Mouse (Mus musculus): ENCODE data around the gene Hist2h2aa1. TPM values are rescaled to one million over a fixed set of nuclear protein-coding genes. Genes with fewer than 3 reads are reported as not detected.
"Not testable (repeated sequence)": the region's sequence is repeated elsewhere in the genome, so short reads cannot be mapped to it uniquely, and the experiment has no call there.

Gene Hist2h2aa1
- polyA plus RNA-seq, 1 experiment from 2014 or later = 27.1 TPM

- no peak overlapping the region for H3K4me3 ChIP-seq
- H3K36me3 ChIP-seq = no peaks in the 10 kb centered on the region
- H3K27ac ChIP-seq (replicated peaks) = no peak overlapping the region
- H3K4me1 ChIP-seq = 0 out of 2 replicates have a peak, but pooled peaks cover under 1% of the 10 kb centered on the region
- H3K9ac ChIP-seq (replicated peaks) = no peak overlapping the region
- no peaks in the 10 kb centered on the region for H3K9me3 ChIP-seq
- 63% methylated on average over 2 of the region's 2 CpGs for WGBS
- H3K4me2 ChIP-seq (replicated peaks) = no peak overlapping the region
- ATAC-seq (ENCODE audit: low FRiP score, low read depth) = no peak
- H3K27me3 ChIP-seq = no peaks in the 10 kb centered on the region
These were observed 13.6 kb upstream of the Hist2h2aa1 start for GRCm38 (mm10) chr3:96231758-96232120.

DNA sequence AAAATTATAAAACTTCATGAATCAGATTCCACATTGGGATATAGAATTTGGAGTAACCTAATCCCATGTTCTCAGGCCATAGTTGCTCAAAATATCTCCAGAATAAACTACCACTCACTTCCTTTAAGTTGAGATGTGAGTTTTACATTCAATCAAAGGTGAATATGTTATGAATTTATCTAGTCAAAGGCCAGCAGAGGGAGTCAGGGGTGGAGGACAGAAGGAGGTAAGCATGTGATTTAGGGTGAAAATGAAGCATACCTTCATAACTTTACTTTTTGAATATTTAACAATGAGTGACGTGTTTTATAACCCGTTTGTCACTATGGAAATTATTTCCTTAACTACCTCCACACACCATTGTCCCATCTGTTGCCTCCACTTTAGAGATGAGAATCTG lies 10.4 kb upstream of the Hist2h2aa1 start:
- H3K27ac ChIP-seq (replicated peaks) = no peak overlapping the region
- H3K4me3 ChIP-seq = no peak overlapping the region
- no peaks in the 10 kb centered on the region for H3K36me3 ChIP-seq
- WGBS = 98% methylated on average over 2 of the region's 2 CpGs
- no peak overlapping the region for H3K9ac ChIP-seq (replicated peaks)
- no peaks in the 10 kb centered on the region for H3K9me3 ChIP-seq
- H3K27me3 ChIP-seq = no peaks in the 10 kb centered on the region
- H3K4me1 ChIP-seq = peaks cover 16% of the 10 kb centered on the region; the same call in 1 of the 2 replicates
- ATAC-seq (ENCODE audit: low FRiP score, low read depth) = no peak
- no peak overlapping the region for H3K4me2 ChIP-seq (replicated peaks)

GRCm38 (mm10) chr3:96235836-96236235 lies 9.5 kb upstream of the Hist2h2aa1 start:
- ATAC-seq (ENCODE audit: low FRiP score, low read depth) = no peak
- no peaks in the 10 kb centered on the region for H3K9me3 ChIP-seq
- H3K4me1 ChIP-seq = peaks cover 18% of the 10 kb centered on the region
- H3K4me3 ChIP-seq = no peak overlapping the region
- H3K27ac ChIP-seq (replicated peaks) = no peak overlapping the region
- WGBS = 65% methylated on average over 3 of the region's 3 CpGs
- H3K9ac ChIP-seq (replicated peaks) = no peak overlapping the region
- H3K36me3 ChIP-seq = no peaks in the 10 kb centered on the region
- no peak overlapping the region for H3K4me2 ChIP-seq (replicated peaks)
- H3K27me3 ChIP-seq = no peaks in the 10 kb centered on the region

DNA sequence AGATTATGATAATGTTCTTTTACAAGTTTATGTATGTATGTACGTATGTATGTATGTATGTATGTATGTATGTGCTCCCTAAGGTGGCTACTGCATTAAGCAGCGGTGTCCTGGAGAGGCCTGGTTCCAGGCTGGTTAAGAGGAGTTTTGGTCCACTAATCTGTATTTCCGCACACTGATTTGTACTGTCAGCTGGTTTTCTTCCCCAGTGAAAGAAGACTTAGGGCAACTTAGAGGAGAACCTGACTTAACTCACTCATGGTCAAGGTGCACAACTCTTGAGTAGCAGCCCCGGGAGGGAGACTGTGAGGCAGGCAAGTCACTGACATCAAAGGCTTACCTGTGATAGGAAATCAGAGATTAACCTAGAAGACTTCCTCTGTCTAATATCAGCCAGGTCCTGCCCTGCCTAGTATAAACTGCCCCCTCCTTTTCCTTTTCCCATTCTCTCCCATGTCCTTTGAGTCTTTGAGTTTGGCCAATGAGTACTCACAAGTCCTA lies 8.4 kb upstream of the Hist2h2aa1 start:
- Histone ChIP-seq H3K27me3 (no peaks in the 10 kb centered on the region), H3K4me2 (replicated peaks) (peak overlapping the region; percentile 57), H3K27ac (replicated peaks) (peak overlapping the region; percentile 72; the same call in 1 of the 2 replicates), H3K9ac (replicated peaks) (peak overlapping the region; percentile 60; the same call in 1 of the 2 replicates), H3K4me3 (peak overlapping the region; percentile 47), H3K36me3 (no peaks in the 10 kb centered on the region), H3K9me3 (no peaks in the 10 kb centered on the region), H3K4me1 (peaks cover 19% of the 10 kb centered on the region)
- 87% methylated on average over 4 of the region's 4 CpGs for WGBS
- no peak for ATAC-seq (ENCODE audit: low FRiP score, low read depth)

- H3K27ac ChIP-seq (replicated peaks) = peak overlapping the region; percentile 72
- WGBS = 30% methylated on average over 7 of the region's 7 CpGs
These were observed 7.9 kb upstream of the Hist2h2aa1 start for GRCm38 (mm10) chr3:96237335-96237903.

DNA sequence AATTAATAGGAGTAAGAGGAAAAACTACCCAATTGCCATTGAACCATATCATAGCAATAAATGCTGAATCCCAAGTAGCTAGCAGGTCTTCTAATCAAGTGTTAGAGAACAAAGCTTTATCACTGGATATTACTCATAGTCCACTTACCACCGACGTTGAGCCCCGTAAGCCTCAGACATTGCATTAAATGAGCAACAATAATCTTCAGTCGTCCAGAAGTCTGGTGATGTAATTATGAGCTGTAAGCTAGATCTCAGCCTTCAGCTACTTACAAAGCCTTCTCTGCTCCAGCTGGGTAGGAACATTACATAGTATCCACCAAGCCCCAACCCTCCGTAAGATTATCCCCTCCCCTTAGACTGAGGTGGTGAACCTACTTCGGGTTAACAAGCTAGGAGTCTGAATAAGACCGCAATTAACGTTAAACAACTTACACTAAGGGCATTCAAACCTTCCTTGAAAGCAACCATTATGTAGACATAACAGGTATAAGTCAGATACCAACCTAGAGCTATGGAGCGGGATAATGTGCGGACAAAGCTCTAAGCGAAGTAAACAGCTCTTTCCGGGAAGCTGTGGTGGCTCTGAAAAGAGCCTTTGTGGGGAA lies 7.3 kb upstream of the Hist2h2aa1 start:
- H3K4me2 ChIP-seq (replicated peaks) = peak overlapping the region; percentile 57
- no peaks in the 10 kb centered on the region for H3K9me3 ChIP-seq
- WGBS = under 1% methylated on average over 12 of the region's 12 CpGs
- no peaks in the 10 kb centered on the region for H3K36me3 ChIP-seq
- peak overlapping the region; percentile 72 for H3K27ac ChIP-seq (replicated peaks)
- ATAC-seq (ENCODE audit: low FRiP score, low read depth) = no peak
- H3K4me3 ChIP-seq = peak overlapping the region; percentile 47
- no peaks in the 10 kb centered on the region for H3K27me3 ChIP-seq
- peak overlapping the region; percentile 60 for H3K9ac ChIP-seq (replicated peaks)
- H3K4me1 ChIP-seq = peaks cover 19% of the 10 kb centered on the region

More at GRCm38 (mm10) chr3:96237335-96237903, 7.9 kb upstream of the Hist2h2aa1 start:
- no peak for ATAC-seq (ENCODE audit: low FRiP score, low read depth)
- peak overlapping the region; percentile 47 for H3K4me3 ChIP-seq
- H3K9me3 ChIP-seq = no peaks in the 10 kb centered on the region
- no peaks in the 10 kb centered on the region for H3K36me3 ChIP-seq
- no peaks in the 10 kb centered on the region for H3K27me3 ChIP-seq
- peak overlapping the region; percentile 57 for H3K4me2 ChIP-seq (replicated peaks)
- peak overlapping the region; percentile 60 for H3K9ac ChIP-seq (replicated peaks)
- peaks cover 19% of the 10 kb centered on the region for H3K4me1 ChIP-seq

DNA sequence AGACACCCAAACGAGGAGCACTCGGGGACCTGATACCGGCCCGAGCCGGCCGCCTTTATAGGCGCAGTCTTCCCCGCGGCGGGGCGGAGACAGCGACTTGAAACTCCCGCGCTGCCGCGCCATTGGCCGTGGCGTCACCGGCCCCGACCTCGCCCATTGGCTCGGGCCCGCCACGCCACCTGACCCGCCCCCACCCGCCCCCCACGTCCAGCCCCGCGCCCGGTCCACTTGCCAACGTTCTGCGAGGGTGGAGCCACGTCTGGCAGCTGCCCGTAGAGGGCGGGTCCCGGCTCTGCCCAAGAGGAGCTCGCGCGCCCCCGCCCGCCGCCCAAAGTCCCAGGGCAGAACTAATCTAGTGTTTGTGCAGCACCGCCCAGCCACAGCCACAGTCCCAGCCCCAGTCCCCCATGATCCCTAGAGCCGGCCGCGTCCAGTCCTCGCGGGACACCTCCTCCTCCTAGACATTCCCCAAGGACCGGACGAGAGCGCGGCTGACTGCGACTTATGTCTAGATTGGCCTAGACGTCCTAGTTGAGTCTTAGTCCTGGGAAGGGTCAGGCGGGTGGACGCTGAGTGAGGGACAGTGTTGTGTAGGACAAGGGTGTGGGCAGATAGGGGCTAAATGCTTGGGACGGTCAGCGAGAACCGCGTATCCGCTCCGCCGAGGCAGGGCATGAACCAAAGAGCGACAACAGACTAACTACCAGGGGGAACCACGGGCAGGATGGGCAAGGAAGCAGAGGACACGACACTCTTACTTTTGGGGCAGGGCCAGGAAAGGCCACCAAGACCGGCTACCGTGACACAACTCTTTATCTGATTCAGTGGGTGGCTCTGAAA lies 6.1 kb upstream of the Hist2h2aa1 start, which contains the start of gene Hist2h3c2:
Gene Hist2h3c2 (minus strand): TSS at position 174 of the 840 bp plus-strand sequence.
- WGBS = under 1% methylated on average over 11 of the region's 68 CpGs
- ATAC-seq (ENCODE audit: low FRiP score, low read depth) = peak; percentile 95
- peak within 1 kb of the TSS; percentile 57 for H3K4me2 ChIP-seq (replicated peaks)
- H3K9ac ChIP-seq (replicated peaks) = peak within 1 kb of the TSS; percentile 60
- H3K4me3 ChIP-seq = peak within 1 kb of the TSS; percentile 47
- H3K36me3 ChIP-seq, H3K9me3 ChIP-seq, H3K27me3 ChIP-seq: not testable (repeated sequence)
- H3K27ac ChIP-seq (replicated peaks) = peak within 1 kb of the TSS; percentile 79
- H3K4me1 ChIP-seq = peaks cover 23% of the 10 kb centered on the region

DNA sequence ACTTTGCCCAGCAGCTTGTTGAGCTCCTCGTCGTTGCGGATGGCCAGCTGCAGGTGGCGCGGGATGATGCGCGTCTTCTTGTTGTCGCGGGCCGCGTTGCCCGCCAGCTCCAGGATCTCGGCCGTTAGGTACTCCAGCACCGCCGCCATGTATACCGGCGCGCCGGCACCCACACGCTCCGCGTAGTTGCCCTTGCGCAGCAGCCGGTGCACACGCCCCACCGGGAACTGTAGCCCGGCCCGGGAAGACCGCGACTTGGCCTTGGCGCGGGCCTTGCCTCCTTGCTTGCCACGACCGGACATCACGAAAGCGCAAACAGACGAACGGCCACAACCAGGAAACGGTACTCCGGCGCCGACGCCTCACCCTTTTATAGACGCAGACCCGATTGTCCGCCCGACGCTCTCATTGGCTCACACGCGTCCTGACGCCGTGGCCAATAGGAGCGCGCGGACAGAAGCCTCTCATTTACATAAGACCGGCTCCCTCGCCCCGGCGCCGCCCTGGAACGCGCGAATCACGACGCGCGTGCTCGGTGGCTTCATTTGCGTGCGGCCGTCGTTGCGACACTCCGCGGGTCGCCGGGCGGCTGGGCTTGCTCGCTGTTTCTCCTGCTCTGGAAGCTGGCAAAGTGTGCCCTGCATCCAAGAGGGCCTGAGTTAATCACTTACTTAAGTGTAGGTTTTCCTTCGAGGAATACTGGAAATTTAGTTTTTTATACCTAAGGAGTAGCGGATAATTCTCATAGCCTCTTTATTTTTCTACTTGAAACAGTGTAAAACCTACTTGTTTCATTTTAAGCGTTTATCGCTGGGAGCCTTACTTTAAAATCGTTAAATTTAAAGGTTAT lies 5.1 kb upstream of the Hist2h2aa1 start, which contains the start of gene Hist2h2aa2:
Gene Hist2h2aa2 (minus strand): TSS at position 328 of the 850 bp plus-strand sequence.
- 4% methylated on average over 37 of the region's 85 CpGs for WGBS

GRCm38 (mm10) chr3:96240799-96241197 lies 4.5 kb upstream of the Hist2h2aa1 start:
- peak overlapping the region; percentile 41; the same call in 1 of the 2 replicates for H3K9ac ChIP-seq (replicated peaks)
- ATAC-seq (ENCODE audit: low FRiP score, low read depth) = no peak
- peak overlapping the region; percentile 88 for H3K27ac ChIP-seq (replicated peaks)
- H3K27me3 ChIP-seq = no peaks in the 10 kb centered on the region
- 75% methylated on average over 9 of the region's 9 CpGs for WGBS
- peak overlapping the region; percentile 42 for H3K4me2 ChIP-seq (replicated peaks)
- peak overlapping the region; percentile 19; the same call in 1 of the 2 replicates for H3K4me3 ChIP-seq
- no peaks in the 10 kb centered on the region for H3K36me3 ChIP-seq
- no peaks in the 10 kb centered on the region for H3K9me3 ChIP-seq
- peaks cover 28% of the 10 kb centered on the region for H3K4me1 ChIP-seq

More for the DNA sequence above, 5.1 kb upstream of the Hist2h2aa1 start, which contains the start of gene Hist2h2aa2:
- H3K27me3 ChIP-seq, H3K36me3 ChIP-seq, H3K9me3 ChIP-seq: not testable (repeated sequence)
- Histone ChIP-seq H3K9ac (replicated peaks) (peak within 1 kb of the TSS; percentile 50; the same call in 1 of the 2 replicates), H3K4me3 (peak within 1 kb of the TSS; percentile 38), H3K4me2 (replicated peaks) (peak within 1 kb of the TSS; percentile 45), H3K4me1 (peaks cover 28% of the 10 kb centered on the region), H3K27ac (replicated peaks) (peak within 1 kb of the TSS; percentile 88)
- peak; percentile 77 for ATAC-seq (ENCODE audit: low FRiP score, low read depth)

- Histone ChIP-seq H3K27ac (replicated peaks) (peak overlapping the region; percentile 98), H3K9me3 (no peaks in the 10 kb centered on the region), H3K4me3 (0 out of 2 replicates have a peak overlapping the region, but pooled peaks have one; percentile 50), H3K4me2 (replicated peaks) (peak overlapping the region; percentile 65), H3K27me3 (no peaks in the 10 kb centered on the region), H3K4me1 (peaks cover 31% of the 10 kb centered on the region), H3K9ac (replicated peaks) (peak overlapping the region; percentile 73), H3K36me3 (no peaks in the 10 kb centered on the region)
- WGBS = 84% methylated on average over 7 of the region's 7 CpGs
- ATAC-seq (ENCODE audit: low FRiP score, low read depth) = no peak
These were observed 1.2 kb upstream of the Hist2h2aa1 start for GRCm38 (mm10) chr3:96243921-96244572.
